Mouse (Mus musculus) heart, embryonic 14.5 days (tissue): ENCODE measurements at regions not wholly inside any gene's neighbourhood (a gene's known extent, or its start where the extent isn't known, plus 50 kb on each side); places are given as distances from the start of the nearest gene placed in this dataset.

Experiments
- ATAC-seq: fragments of 200-750 bp; cut with Nextera tagmentation; 2 replicates; pipeline ENCODE4 v1.8.0; 2017; ENCODE audit warnings: low read depth, moderate TSS enrichment; ENCODE audit not compliant: insufficient number of reproducible peaks, insufficient read depth, low FRiP score
- H3K27ac ChIP-seq, 2 experiments: fragments of 200-500 bp in 1 of 2; fragments of 300-500 bp in 1 of 2; sonication (generic) in 1 of 2; replicated peaks in 1 of 2; 2 replicates each; pipeline ENCODE4 v1.5.1; 2012 to 2014; ENCODE audit warnings: low read depth in 2 of 2, low read length in 2 of 2, control low read depth in 1 of 2, mild to moderate bottlenecking in 1 of 2, mixed read lengths in 1 of 2; ENCODE audit not compliant: control insufficient read depth in 1 of 2, insufficient read depth in 1 of 2
- H3K27me3 ChIP-seq: fragments of 300-500 bp; sonication (generic); 2 replicates; pipeline ENCODE4 v1.6.1; 2014; ENCODE audit warnings: mild to moderate bottlenecking, low read length, control low read depth; ENCODE audit not compliant: control insufficient read depth, insufficient read depth
- H3K36me3 ChIP-seq: fragments of 300-500 bp; sonication (generic); 2 replicates; pipeline ENCODE4 v1.6.1; 2014; ENCODE audit warnings: mild to moderate bottlenecking, control low read depth, low read length, mixed read lengths; ENCODE audit not compliant: control insufficient read depth, insufficient read depth
- H3K4me1 ChIP-seq, 2 experiments: fragments of 200-500 bp in 1 of 2; fragments of 300-500 bp in 1 of 2; sonication (generic) in 1 of 2; 2 replicates each; pipeline ENCODE4 v1.6.1; 2012 to 2014; ENCODE audit warnings: low read length in 2 of 2, control low read depth in 1 of 2, mixed read lengths in 1 of 2; ENCODE audit not compliant: control insufficient read depth in 2 of 2, insufficient read depth in 2 of 2
- H3K4me2 ChIP-seq: fragments of 300-500 bp; sonication (generic); 2 replicates; pipeline ENCODE4 v1.6.1; 2014; ENCODE audit warnings: mild to moderate bottlenecking, low read length
- H3K4me3 ChIP-seq, 2 experiments: fragments of 200-500 bp in 1 of 2; fragments of 300-500 bp in 1 of 2; sonication (generic) in 1 of 2; 2 replicates each; pipeline ENCODE4 v1.5.1; 2012 to 2014; ENCODE audit warnings: low read length in 2 of 2, mild to moderate bottlenecking in 2 of 2, control low read depth in 1 of 2, low read depth in 1 of 2, moderate library complexity in 1 of 2; ENCODE audit not compliant: control insufficient read depth in 1 of 2, insufficient read depth in 1 of 2
- H3K9ac ChIP-seq: fragments of 300-500 bp; sonication (generic); 2 replicates; pipeline ENCODE4 v1.6.1; 2014; ENCODE audit warnings: mild to moderate bottlenecking, low read length
- H3K9me3 ChIP-seq: fragments of 300-500 bp; sonication (generic); 2 replicates; pipeline ENCODE4 v1.6.1; 2016; ENCODE audit warnings: low read length, control low read depth; ENCODE audit not compliant: control insufficient read depth
- WGBS: fragments of 180-500 bp; shearing (Covaris S2); extraction: QIAGEN DNeasy Blood & Tissue Kit; methylation state at CpG from one replicate; pipeline ENCODE4 v1.1.7; 2014; 5-methylcytosine and 5-hydroxymethylcytosine counted together

GRCm38 (mm10) chr2:137515043-137515442 is 398.6 kb upstream of the Jag1 start:
- no peak overlapping the region for H3K4me2 ChIP-seq
- no peaks in the 10 kb centered on the region for H3K27me3 ChIP-seq
- H3K36me3 ChIP-seq = no peaks in the 10 kb centered on the region
- no peak overlapping the region for H3K9ac ChIP-seq
- H3K4me1 ChIP-seq = no peaks in the 10 kb centered on the region
- no peak for ATAC-seq
- H3K9me3 ChIP-seq = no peaks in the 10 kb centered on the region
- H3K4me3 ChIP-seq = no peak overlapping the region
- 63% methylated on average over 3 of the region's 3 CpGs for WGBS
- no peak overlapping the region for H3K27ac ChIP-seq

DNA sequence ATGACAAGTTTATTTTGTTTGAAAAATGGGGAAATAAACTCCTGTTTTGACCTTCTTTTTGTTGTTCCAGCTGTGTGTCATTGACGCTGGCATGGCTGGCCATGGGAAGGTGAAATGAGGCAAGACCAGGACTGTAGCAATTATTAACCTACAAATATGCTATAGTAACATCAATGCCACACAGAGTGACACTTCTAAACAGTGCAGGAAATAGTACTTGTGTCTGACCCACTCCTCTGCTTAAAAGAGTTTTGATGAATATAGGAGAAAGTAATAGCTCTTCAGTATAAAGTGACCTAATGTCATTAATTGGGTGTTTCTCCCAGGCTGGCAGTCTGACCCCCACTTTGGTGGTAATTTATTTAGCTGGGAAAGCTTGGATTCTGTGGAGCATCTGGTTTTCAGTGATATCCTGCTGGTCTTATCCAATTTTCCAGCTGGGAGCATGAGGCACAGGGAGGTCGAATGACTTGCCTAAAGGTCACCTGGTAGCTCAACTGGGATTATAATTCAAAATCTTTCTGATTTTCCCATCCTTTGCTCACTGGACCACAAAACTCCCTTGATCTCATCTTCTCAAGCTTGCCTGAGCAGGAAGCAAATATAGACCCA is 397.6 kb upstream of the Jag1 start:
- Histone ChIP-seq H3K4me3 (no peak overlapping the region), H3K27me3 (no peaks in the 10 kb centered on the region), H3K4me2 (no peak overlapping the region), H3K4me1 (no peaks in the 10 kb centered on the region), H3K36me3 (no peaks in the 10 kb centered on the region), H3K9ac (no peak overlapping the region), H3K9me3 (no peaks in the 10 kb centered on the region), H3K27ac (no peak overlapping the region)
- 56% methylated on average over 2 of the region's 2 CpGs for WGBS
- ATAC-seq = no peak

DNA sequence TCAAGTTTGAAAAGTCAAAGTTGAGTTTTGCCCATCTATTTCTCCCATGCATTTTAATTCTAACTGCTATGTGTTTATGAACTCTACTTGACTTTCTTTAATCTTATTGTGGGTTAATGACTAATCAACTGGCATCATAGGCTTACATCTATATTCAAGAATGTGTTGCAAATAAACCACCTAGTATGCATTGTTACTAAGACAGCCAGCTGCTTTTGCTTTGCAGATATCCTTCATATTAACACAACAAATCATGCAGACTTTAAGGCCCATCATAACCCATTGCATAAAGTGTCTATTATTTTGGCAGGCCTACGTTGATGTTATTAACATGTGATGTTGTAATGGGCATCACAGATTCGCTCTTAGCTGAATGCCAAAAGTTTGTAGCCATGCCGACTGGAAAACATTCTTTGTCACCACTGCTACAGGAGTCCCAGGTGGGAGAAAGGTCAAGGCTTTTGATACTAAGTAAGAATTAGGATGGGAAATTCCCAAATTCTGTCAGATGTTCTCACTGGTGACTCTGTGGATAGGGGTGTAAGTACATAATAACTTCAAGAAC is 394.3 kb upstream of the Jag1 start:
- WGBS = 79% methylated on average over 3 of the region's 3 CpGs
- Histone ChIP-seq H3K36me3 (no peaks in the 10 kb centered on the region), H3K27me3 (no peaks in the 10 kb centered on the region), H3K9me3 (no peaks in the 10 kb centered on the region), H3K9ac (no peak overlapping the region), H3K27ac (no peak overlapping the region), H3K4me1 (no peaks in the 10 kb centered on the region), H3K4me2 (no peak overlapping the region), H3K4me3 (no peak overlapping the region)
- no peak for ATAC-seq

- Histone ChIP-seq H3K36me3 (no peaks in the 10 kb centered on the region), H3K27ac (no peak overlapping the region), H3K4me3 (no peak overlapping the region), H3K4me2 (no peak overlapping the region), H3K27me3 (no peaks in the 10 kb centered on the region), H3K4me1 (no peaks in the 10 kb centered on the region), H3K9ac (no peak overlapping the region), H3K9me3 (no peaks in the 10 kb centered on the region)
- ATAC-seq = no peak
- WGBS = 15% methylated on average over 1 of the region's 1 CpGs
Observed at GRCm38 (mm10) chr2:137501236-137501635, 384.8 kb upstream of the Jag1 start.

DNA sequence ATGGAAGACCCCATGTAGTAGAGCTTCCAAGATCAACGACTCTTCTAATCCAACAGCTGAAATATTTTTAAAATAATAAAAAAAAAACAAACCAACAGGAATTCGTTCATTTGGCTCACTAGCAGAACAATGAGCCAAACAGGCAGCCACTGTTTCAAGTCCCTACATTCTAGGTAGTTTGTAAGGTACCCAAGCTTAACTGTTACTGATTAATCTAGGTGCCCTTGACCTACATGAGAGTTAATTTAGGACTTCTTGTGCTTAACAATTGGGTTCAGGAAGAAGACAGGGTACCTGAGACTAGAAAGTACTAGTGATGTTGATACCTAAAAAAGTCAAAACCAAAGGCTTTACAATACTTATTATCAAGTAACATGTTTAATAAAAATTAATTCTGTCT is 381.2 kb upstream of the Jag1 start:
- no peak overlapping the region for H3K4me3 ChIP-seq
- no peak overlapping the region for H3K9ac ChIP-seq
- no peak overlapping the region for H3K4me2 ChIP-seq
- H3K9me3 ChIP-seq = no peaks in the 10 kb centered on the region
- H3K27ac ChIP-seq = no peak overlapping the region
- WGBS = 70% methylated on average over 2 of the region's 2 CpGs
- no peaks in the 10 kb centered on the region for H3K4me1 ChIP-seq
- H3K27me3 ChIP-seq = no peaks in the 10 kb centered on the region
- ATAC-seq = no peak
- H3K36me3 ChIP-seq = no peaks in the 10 kb centered on the region

- ATAC-seq = no peak
- no peak overlapping the region for H3K4me3 ChIP-seq
- 75% methylated on average over 5 of the region's 5 CpGs for WGBS
Observed at GRCm38 (mm10) chr2:137493600-137493999, 377.2 kb upstream of the Jag1 start.

DNA sequence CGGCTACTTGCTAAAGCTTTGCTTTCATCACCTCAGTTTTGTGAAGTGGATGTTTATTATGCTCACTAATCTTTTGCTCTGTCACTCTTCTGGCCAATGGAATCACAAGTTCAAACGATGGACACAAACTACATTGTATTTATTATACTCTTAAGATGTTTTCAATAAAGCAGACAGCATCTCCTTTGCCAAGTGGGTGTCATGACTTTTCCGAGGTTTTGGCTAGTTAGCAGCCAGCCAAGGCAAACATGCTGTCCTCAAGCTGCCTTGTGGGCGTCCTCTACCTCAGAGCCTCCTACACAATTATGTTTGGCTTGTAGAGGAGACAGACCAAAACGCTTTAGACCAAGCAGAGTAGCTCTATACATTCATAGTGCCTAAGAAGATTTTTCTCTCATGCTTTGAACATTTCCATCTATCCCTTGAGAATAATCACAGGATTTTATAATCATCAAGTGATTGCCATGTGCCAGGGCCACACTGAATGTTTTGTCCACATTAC is 372.8 kb upstream of the Jag1 start:
- WGBS = 50% methylated on average over 5 of the region's 5 CpGs
- Histone ChIP-seq H3K9ac (no peak overlapping the region), H3K4me1 (no peaks in the 10 kb centered on the region), H3K4me2 (no peak overlapping the region), H3K36me3 (no peaks in the 10 kb centered on the region), H3K4me3 (no peak overlapping the region), H3K27ac (no peak overlapping the region), H3K9me3 (no peaks in the 10 kb centered on the region), H3K27me3 (no peaks in the 10 kb centered on the region)
- ATAC-seq = no peak

More at GRCm38 (mm10) chr2:137493600-137493999, 377.2 kb upstream of the Jag1 start:
- H3K9me3 ChIP-seq = no peaks in the 10 kb centered on the region
- no peaks in the 10 kb centered on the region for H3K36me3 ChIP-seq
- no peak overlapping the region for H3K9ac ChIP-seq
- no peaks in the 10 kb centered on the region for H3K27me3 ChIP-seq
- H3K4me1 ChIP-seq = no peaks in the 10 kb centered on the region
- H3K27ac ChIP-seq = no peak overlapping the region
- H3K4me2 ChIP-seq = no peak overlapping the region

DNA sequence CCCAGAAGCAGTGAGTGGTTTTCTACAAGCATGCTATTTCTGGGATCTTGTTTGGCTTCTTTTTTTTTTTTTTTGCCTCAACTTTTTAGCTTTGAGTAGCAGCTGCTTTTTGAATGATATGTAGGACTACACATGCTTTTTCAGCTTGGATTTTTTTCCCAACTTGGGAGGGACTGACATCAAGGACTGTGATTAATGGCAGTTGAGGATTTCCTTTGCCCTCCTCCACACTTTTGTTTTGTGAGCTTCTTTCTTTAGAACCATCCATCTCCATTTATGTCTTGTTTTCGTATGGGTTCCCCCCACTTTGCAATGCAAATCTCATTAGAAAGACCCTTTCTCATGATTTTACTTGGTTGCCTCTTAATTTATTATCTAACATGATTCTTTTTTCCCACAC is 352.3 kb upstream of the Jag1 start:
- Histone ChIP-seq H3K27me3 (no peaks in the 10 kb centered on the region), H3K4me1 (no peaks in the 10 kb centered on the region), H3K9ac (no peak overlapping the region), H3K9me3 (no peaks in the 10 kb centered on the region), H3K4me3 (no peak overlapping the region), H3K4me2 (no peak overlapping the region), H3K36me3 (no peaks in the 10 kb centered on the region), H3K27ac (no peak overlapping the region)
- no peak for ATAC-seq
- whole genome bisulfite sequencing = 72% methylated on average over 1 of the region's 1 CpGs
